Mouse (Mus musculus) bone marrow macrophage, adult 2 months (primary cell): ENCODE data around the gene Pld4.

Source experiments
- CTCF ChIP-seq: IDR thresholded peaks from 2 replicates; pipeline ENCODE4 v1.5.1; 2012; ENCODE audit warnings: low read depth, mild to moderate bottlenecking, low read length, moderate library complexity
- POLR2A ChIP-seq: IDR thresholded peaks from 2 replicates; pipeline ENCODE4 v1.6.1; 2012; ENCODE audit warnings: mild to moderate bottlenecking, low read depth, low read length, borderline replicate concordance

DNA sequence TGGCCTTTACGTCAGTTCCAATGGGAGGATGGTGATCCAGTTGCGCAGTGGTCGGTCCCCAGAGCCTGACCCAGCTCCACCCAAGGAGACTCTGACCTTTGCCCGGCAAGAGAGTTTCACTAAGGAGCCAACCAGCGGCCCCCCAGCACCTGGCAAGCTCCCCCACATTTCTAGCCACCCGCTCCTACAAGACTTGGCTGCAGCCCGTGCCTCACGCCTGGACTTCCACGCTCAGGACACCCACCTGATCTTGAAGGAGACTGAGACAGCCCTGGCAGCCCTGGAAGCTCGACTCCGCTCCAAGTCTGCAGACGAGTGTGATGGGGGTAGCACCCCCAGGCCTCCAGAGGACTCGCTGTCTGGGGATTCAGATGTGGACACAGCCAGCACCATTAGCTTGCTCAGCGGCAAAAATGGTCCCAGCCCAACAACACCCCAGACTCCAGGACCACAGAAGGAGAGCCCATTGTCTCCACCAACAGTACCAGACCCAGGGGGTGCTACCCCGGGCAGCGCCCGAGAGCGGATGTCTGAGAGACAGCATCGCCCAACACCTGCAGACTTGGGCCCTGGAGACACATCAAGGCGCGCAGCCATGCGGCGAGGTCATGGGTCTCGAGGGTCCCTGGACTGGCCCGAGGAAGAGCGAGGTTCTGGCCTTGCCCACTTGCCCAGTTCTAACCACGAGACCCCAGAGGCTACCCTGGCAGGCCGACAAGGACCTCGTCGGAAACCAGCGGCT is 22.0 kb upstream of the Pld4 start:
- no peak for TF ChIP-seq CTCF
- no peak for TF ChIP-seq POLR2A
